Mouse (Mus musculus): ENCODE data around the gene Eomes. TPM values are rescaled to one million over a fixed set of nuclear protein-coding genes. Genes with fewer than 3 reads are reported as not detected.
A peak's percentile ranks its signal among the peaks of the same experiment; 100 is the strongest.

Eomes gene
- polyA plus RNA-seq, 1 experiment from 2014 or later: not detected

DNA sequence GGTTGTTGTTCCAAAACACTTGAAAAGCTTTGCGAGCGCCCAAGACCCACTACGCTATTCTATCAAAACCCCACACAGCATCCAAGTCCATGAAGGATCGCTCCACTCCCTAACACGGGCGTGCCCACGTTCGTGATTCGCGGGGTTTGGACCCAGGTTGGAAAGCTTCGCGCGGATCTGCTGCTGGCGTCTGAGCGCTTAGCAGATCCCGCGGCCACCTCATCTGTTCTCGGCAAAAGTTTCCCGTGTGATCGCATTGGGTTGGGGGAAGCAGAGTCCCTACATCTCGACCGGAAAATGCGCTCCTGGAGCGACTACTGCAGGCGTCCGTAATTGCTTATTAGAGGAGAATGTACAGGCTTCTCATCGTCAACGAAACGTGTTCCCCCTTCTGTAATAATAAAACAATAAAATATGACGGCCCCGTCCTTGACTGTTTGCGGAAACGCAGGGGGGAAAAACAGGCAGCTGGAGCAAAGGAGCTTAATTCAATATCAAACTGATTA lies 1.2 kb upstream of the Eomes start:
- ATAC-seq: no peak
- H3K36me3 ChIP-seq: no peaks in the 10 kb centered on the region
- H3K4me3 ChIP-seq: peak overlapping the region; percentile 45; the same call in 1 of the 2 replicates
- peak overlapping the region; percentile 66 for H3K4me2 ChIP-seq
- no peak overlapping the region for H3K27ac ChIP-seq
- H3K4me1 ChIP-seq: peaks cover 22% of the 10 kb centered on the region; the same call in 1 of the 2 replicates
- peaks cover 83% of the 10 kb centered on the region for H3K27me3 ChIP-seq (replicated peaks)
- no peaks in the 10 kb centered on the region for H3K9me3 ChIP-seq (replicated peaks)
- no peak overlapping the region for H3K9ac ChIP-seq
- 1% methylated on average over 33 of the region's 33 CpGs for WGBS (ENCODE audit: insufficient replicate concordance)

DNA sequence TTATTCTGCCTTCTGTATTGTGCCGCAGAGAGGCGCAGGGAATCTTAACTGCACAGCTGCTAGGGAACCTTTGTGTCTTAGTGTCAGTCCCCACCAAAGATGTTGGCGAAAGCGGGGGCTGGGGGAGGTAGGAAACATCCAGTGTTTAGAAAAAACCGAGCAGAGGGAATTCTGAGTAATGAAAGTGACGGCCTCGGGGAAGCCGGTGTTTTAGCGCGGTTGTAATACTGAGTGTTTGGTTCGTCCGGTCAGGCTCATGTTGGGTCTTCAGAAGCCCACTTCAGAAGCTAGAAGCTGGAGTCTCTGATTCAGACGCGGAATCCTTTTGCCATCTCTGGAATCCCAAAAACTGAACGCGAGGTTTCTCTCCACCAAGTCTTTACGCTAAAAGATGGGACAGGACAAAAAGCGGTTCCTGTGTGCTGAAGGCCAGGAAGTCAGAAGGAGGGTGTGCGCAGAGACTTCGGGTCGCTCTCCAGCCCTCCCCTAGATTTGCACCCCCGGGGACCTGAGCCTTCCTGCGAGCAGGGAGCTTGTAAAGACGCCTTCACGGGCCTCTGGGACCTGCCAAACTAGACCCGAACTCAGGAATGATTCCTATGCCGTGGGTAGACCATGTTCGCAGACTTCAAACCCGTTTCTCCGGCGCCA lies 606 bp upstream of the Eomes start:
- ATAC-seq: no peak
- Histone ChIP-seq H3K27ac (no peak overlapping the region), H3K4me1 (peaks cover 22% of the 10 kb centered on the region; the same call in 1 of the 2 replicates), H3K9me3 (replicated peaks) (no peaks in the 10 kb centered on the region), H3K36me3 (no peaks in the 10 kb centered on the region), H3K9ac (no peak overlapping the region), H3K4me3 (peak overlapping the region; percentile 45), H3K27me3 (replicated peaks) (peaks cover 84% of the 10 kb centered on the region), H3K4me2 (peak overlapping the region; percentile 66)
- under 1% methylated on average over 31 of the region's 31 CpGs for WGBS (ENCODE audit: insufficient replicate concordance)

DNA sequence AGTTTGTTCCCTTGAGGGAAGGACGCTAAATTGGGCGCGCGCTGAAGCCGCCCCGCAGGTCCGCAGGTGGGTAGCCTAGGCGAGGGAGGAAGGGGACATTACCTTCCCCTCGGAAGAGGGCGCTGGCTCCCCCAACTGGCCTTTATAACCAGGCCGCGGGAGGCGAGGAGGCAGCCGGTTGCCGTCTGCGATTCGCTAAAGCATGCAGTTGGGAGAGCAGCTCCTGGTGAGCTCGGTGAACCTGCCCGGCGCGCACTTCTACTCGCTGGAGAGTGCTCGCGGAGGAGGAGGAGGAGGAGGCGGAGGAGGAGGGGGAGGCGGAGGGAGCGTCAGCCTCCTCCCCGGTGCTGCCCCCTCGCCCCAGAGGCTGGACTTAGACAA lies 436 bp downstream of the Eomes start:
- no peak overlapping the region for H3K27ac ChIP-seq
- no peaks in the 10 kb centered on the region for H3K9me3 ChIP-seq (replicated peaks)
- peak overlapping the region; percentile 66 for H3K4me2 ChIP-seq
- no peak overlapping the region for H3K9ac ChIP-seq
- 0% methylated on average over 16 of the region's 29 CpGs for whole genome bisulfite sequencing (ENCODE audit: insufficient replicate concordance)
- H3K36me3 ChIP-seq: no peaks in the 10 kb centered on the region
- peak overlapping the region; percentile 45 for H3K4me3 ChIP-seq
- 0 out of 2 replicates have a peak, but pooled peaks have one; percentile 8 for ATAC-seq
- peaks cover 88% of the 10 kb centered on the region for H3K27me3 ChIP-seq (replicated peaks)
- H3K4me1 ChIP-seq: peaks cover 22% of the 10 kb centered on the region; the same call in 1 of the 2 replicates

DNA sequence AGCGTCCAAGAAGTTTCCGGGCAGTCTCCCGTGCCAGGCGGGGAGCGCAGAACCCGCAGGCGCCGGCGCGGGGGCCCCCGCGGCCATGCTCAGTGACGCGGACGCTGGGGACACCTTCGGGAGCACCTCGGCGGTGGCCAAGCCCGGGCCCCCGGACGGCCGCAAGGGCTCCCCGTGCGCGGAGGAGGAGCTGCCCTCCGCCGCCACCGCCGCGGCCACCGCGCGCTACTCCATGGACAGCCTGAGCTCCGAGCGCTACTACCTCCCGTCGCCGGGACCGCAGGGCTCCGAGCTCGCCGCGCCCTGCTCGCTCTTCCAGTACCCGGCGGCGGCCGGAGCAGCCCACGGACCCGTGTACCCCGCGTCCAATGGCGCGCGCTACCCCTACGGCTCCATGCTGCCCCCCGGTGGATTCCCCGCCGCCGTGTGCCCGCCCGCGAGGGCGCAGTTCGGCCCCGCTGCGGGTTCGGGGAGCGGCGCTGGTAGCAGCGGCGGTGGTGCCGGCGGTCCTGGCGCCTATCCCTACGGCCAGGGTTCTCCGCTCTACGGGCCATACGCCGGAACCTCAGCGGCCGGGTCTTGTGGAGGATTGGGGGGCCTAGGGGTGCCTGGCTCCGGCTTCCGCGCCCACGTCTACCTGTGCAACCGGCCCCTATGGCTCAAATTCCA lies 961 bp downstream of the Eomes start:
- H3K9me3 ChIP-seq (replicated peaks): no peaks in the 10 kb centered on the region
- ATAC-seq: peak; percentile 51; the same call in 1 of the 2 replicates
- H3K4me3 ChIP-seq: peak overlapping the region; percentile 45
- peak overlapping the region; percentile 66 for H3K4me2 ChIP-seq
- no peak overlapping the region for H3K27ac ChIP-seq
- H3K27me3 ChIP-seq (replicated peaks): peaks cover 94% of the 10 kb centered on the region
- peaks cover 22% of the 10 kb centered on the region; the same call in 1 of the 2 replicates for H3K4me1 ChIP-seq
- H3K36me3 ChIP-seq: no peaks in the 10 kb centered on the region
- H3K9ac ChIP-seq: no peak overlapping the region
- under 1% methylated on average over 81 of the region's 87 CpGs for WGBS (ENCODE audit: insufficient replicate concordance)

DNA sequence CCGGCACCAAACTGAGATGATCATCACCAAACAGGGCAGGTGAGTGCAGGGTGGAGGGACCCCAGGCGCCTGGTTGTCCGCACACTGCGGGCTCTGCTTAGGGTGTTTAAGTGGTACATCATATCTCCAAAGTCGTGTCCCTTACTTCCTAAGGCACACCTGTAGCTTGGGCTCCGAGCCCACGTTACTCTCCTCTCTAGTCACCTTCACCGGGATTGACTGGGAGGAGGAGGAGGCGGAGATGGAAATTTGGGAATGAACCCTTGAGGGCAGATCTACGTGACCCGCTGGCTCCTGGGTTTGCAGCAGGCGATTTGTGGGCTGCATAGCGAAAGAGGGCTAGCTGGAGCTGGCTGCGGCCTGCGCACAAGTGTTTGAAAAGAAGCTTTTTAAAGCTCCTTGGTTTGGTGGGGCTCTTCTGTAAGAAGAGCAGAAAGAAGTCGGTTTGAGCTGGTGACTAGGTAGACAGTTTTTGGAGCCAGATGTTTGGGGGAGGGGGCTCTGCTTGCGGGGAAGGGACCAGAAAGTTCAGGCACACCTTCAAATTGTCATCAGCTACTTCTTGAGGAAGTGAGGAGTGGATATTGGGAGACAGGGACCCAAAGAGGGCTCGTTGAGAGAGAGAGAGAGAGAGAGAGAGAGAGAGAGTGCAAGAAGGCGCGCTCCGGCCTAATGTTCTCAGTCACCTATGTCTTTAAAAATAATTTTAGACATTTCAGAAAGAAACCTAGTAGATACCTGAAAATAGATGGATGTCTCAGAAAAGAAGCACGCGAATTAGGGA lies 1.7 kb downstream of the Eomes start:
- 11% methylated on average over 23 of the region's 23 CpGs for WGBS (ENCODE audit: insufficient replicate concordance)
- 0 out of 2 replicates have a peak, but pooled peaks have one; percentile 15 for ATAC-seq
- H3K4me2 ChIP-seq: peak overlapping the region; percentile 66; the same call in 1 of the 2 replicates

DNA sequence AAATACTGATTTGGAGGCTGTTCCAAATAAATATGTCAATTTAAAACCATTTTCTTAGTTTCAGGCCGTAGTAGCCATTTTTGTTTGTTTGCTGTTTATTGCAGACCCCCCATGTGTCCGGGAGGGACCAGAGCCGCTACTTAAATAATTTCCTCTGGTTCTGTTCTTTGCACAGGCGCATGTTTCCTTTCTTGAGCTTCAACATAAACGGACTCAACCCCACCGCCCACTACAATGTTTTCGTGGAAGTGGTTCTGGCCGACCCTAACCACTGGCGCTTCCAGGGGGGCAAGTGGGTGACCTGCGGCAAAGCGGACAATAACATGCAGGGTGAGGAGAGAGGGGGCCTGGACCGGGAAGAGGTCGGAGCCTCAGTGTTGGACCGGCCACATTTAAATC lies 2.3 kb downstream of the Eomes start:
- no peak overlapping the region for H3K4me2 ChIP-seq
- no peak overlapping the region for H3K4me3 ChIP-seq
- no peaks in the 10 kb centered on the region for H3K36me3 ChIP-seq
- H3K9me3 ChIP-seq (replicated peaks): no peaks in the 10 kb centered on the region
- ATAC-seq: no peak
- H3K27ac ChIP-seq: no peak overlapping the region
- no peak overlapping the region for H3K9ac ChIP-seq
- WGBS (ENCODE audit: insufficient replicate concordance): 11% methylated on average over 14 of the region's 14 CpGs
- peaks cover 96% of the 10 kb centered on the region for H3K27me3 ChIP-seq (replicated peaks)
- peaks cover 22% of the 10 kb centered on the region; the same call in 1 of the 2 replicates for H3K4me1 ChIP-seq

More for the DNA sequence above, 1.7 kb downstream of the Eomes start:
- H3K4me3 ChIP-seq: peak overlapping the region; percentile 45; the same call in 1 of the 2 replicates
- H3K27me3 ChIP-seq (replicated peaks): peaks cover 96% of the 10 kb centered on the region
- H3K36me3 ChIP-seq: no peaks in the 10 kb centered on the region
- H3K9me3 ChIP-seq (replicated peaks): no peaks in the 10 kb centered on the region
- H3K27ac ChIP-seq: no peak overlapping the region
- H3K4me1 ChIP-seq: peaks cover 22% of the 10 kb centered on the region; the same call in 1 of the 2 replicates
- no peak overlapping the region for H3K9ac ChIP-seq

DNA sequence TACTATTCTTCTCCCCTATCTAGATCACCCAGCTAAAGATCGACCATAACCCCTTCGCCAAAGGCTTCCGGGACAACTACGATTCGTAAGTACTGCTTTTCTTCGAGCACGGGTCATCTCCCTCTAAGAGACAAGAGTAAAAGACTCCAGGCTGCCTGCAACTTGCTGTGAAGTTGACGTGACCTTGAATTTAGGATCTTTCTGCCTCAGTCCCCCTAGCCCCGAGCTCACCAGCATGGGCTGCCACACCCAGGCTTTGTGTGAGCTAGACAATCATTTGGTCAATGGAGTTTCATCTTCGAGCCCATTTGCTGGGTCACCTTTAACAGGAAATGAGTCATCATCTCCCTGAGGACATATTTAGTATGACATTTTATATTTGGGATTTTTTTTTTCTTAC lies 4.2 kb downstream of the Eomes start:
- H3K27me3 ChIP-seq (replicated peaks): peaks cover 98% of the 10 kb centered on the region
- H3K4me3 ChIP-seq: no peak overlapping the region
- H3K4me1 ChIP-seq: peaks cover 28% of the 10 kb centered on the region; the same call in 1 of the 2 replicates
- H3K27ac ChIP-seq: no peak overlapping the region
- H3K9me3 ChIP-seq (replicated peaks): no peaks in the 10 kb centered on the region
- WGBS (ENCODE audit: insufficient replicate concordance): 57% methylated on average over 10 of the region's 10 CpGs
- ATAC-seq: no peak
- no peak overlapping the region for H3K9ac ChIP-seq
- H3K36me3 ChIP-seq: no peaks in the 10 kb centered on the region
- H3K4me2 ChIP-seq: no peak overlapping the region

DNA sequence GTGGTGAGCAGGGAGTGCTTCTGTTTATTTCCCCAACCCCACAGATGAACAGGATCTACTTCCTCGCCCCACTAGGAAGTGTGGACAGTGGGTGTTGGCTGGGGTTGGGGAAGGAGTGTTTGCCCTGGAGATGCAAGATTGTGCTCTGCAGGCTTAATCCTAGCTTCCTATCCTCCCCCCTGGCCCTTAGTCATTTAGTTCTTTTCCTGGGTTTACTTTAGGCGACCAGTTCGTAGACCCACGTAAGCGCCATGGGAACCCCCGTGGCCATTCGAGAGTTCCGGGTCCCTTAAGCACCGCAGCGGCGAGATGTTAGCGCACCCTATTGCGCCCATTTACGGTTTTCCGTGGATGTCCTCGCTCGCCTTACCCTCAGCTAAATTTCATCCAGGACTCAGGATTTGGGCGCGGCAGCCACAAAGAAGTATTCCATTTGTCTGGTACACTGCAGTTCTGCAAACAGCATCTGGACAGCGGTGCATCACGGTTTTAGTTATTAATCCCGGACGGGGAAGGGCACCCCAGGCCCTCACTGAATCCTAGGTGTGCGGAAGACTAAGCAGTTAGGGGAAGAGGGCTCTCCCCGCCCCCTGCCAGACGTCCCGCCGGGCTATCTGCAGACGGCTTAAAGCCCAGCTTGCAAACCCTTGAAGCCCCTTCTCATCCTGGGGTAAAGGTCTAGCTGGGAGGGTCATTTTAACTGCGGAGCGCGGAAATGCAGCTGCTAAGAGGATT lies 8.5 kb downstream of the Eomes start:
- Histone ChIP-seq H3K9me3 (replicated peaks) (no peaks in the 10 kb centered on the region), H3K4me3 (no peak overlapping the region), H3K4me2 (no peak overlapping the region), H3K27ac (no peak overlapping the region), H3K27me3 (replicated peaks) (peaks cover 96% of the 10 kb centered on the region), H3K9ac (no peak overlapping the region), H3K4me1 (peaks cover 18% of the 10 kb centered on the region; the same call in 1 of the 2 replicates), H3K36me3 (no peaks in the 10 kb centered on the region)
- WGBS (ENCODE audit: insufficient replicate concordance): 2% methylated on average over 32 of the region's 32 CpGs
- ATAC-seq: no peak

DNA sequence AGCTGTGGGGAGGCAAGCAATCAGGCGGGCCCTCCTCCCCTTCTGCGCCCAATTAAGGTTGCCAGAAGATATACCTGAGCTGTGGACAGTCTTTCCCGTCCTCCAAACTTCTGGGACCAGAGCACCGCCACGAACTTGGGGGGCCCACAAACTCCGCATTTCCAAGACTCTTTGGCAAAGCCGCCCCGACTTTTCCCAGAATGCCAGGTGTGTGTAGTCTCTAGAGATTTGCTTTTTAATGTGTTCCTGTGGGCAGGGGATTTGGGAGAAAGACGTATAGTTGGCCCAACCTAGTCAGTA lies 9.0 kb downstream of the Eomes start:
- no peak for ATAC-seq
- WGBS (ENCODE audit: insufficient replicate concordance): 2% methylated on average over 9 of the region's 9 CpGs
- H3K4me3 ChIP-seq: no peak overlapping the region
- H3K27ac ChIP-seq: no peak overlapping the region
- H3K9me3 ChIP-seq (replicated peaks): no peaks in the 10 kb centered on the region
- no peak overlapping the region for H3K4me2 ChIP-seq
- peaks cover 97% of the 10 kb centered on the region for H3K27me3 ChIP-seq (replicated peaks)
- no peaks in the 10 kb centered on the region for H3K36me3 ChIP-seq
- peaks cover 18% of the 10 kb centered on the region; the same call in 1 of the 2 replicates for H3K4me1 ChIP-seq
- H3K9ac ChIP-seq: no peak overlapping the region

DNA sequence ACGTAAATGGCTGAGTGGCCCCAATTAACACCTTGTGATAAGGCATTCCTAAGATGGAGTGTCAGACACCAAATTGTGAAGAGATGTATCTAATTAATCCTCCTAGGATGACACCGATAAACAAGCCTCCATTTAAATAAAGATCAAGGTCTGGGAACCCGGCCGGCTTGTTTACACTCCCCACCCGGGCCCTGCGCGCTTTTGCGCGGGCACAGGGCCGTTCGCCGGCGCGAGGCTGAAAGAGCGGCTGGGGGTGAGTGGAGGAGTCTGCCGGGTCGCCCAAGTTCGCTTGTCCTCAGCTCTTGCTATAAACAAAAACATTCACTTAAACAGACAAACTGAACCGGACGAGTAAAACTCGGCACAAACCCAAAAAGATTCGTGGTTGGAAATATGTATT lies 9.6 kb downstream of the Eomes start:
- no peak for ATAC-seq
- H3K9ac ChIP-seq: no peak overlapping the region

More for the DNA sequence above, 9.6 kb downstream of the Eomes start:
- no peak overlapping the region for H3K27ac ChIP-seq
- H3K9me3 ChIP-seq (replicated peaks): no peaks in the 10 kb centered on the region
- H3K36me3 ChIP-seq: no peaks in the 10 kb centered on the region
- WGBS (ENCODE audit: insufficient replicate concordance): 2% methylated on average over 22 of the region's 22 CpGs
- peaks cover 18% of the 10 kb centered on the region; the same call in 1 of the 2 replicates for H3K4me1 ChIP-seq
- peak overlapping the region; percentile 36 for H3K4me3 ChIP-seq
- H3K27me3 ChIP-seq (replicated peaks): peaks cover 98% of the 10 kb centered on the region
- H3K4me2 ChIP-seq: peak overlapping the region; percentile 57
